Mouse (Mus musculus): Measurements from ENCODE around the gene Rpia.

- no peak for TF ChIP-seq EP300 (optimal IDR thresholded peaks at IDR 0.05)
- no peak for TF ChIP-seq CTCF (IDR thresholded peaks at IDR 0.05; ENCODE audit: low read depth)
These were observed 17.7 kb downstream of the Rpia start for GRCm38 (mm10) chr6:70774372-70774771.

Data from stomach, postnatal 0 days (tissue).